Mouse (Mus musculus): Measurements from ENCODE around the gene Ube2dnl2.

The Ube2dnl2 gene

GRCm38 (mm10) chrX:114907282-114907681, at the start of gene Ube2dnl2:
Ube2dnl2 (plus strand) TSS chrX:114907582.
- DNase-seq (ENCODE audit: low read depth in 1 of 2, low spot score in 2 of 2) = no peak

GRCm38 (mm10) chrX:114895489-114895888, 11.9 kb upstream of the Ube2dnl2 start:
- DNase-seq (ENCODE audit: low read depth in 1 of 2, low spot score in 2 of 2) = no peak

GRCm38 (mm10) chrX:114897506-114897905, 9.9 kb upstream of the Ube2dnl2 start:
- DNase-seq (ENCODE audit: low read depth in 1 of 2, low spot score in 2 of 2) = no peak

- no peak for DNase-seq (ENCODE audit: low read depth in 1 of 2, low spot score in 2 of 2)
Observed at GRCm38 (mm10) chrX:114903391-114903790, 4.0 kb upstream of the Ube2dnl2 start.

GRCm38 (mm10) chrX:114904712-114905111, 2.7 kb upstream of the Ube2dnl2 start, which contains the start of gene Ube2dnl1:
Ube2dnl1 (plus strand) TSS chrX:114905012.
- DNase-seq (ENCODE audit: low read depth in 1 of 2, low spot score in 2 of 2) = no peak

GRCm38 (mm10) chrX:114955066-114955465, 47.7 kb downstream of the Ube2dnl2 start:
- DNase-seq (ENCODE audit: low read depth in 1 of 2, low spot score in 2 of 2) = no peak
